Mouse (Mus musculus) kidney, embryonic 15.5 days (tissue): ENCODE results near the gene Bcl6. TPM values are rescaled to one million over a fixed set of nuclear protein-coding genes. Genes with fewer than 3 reads are reported as not detected.

Source experiments
- ATAC-seq: fragments of 200-750 bp; cut with Nextera tagmentation; replicated peaks from 2 replicates; pipeline ENCODE4 v1.8.0; 2017; ENCODE audit warnings: moderate TSS enrichment; ENCODE audit not compliant: low FRiP score
- H3K27ac ChIP-seq: fragments of 300-500 bp; sonication (generic); 2 replicates; pipeline ENCODE4 v1.5.1; 2015; ENCODE audit warnings: mild to moderate bottlenecking, inconsistent platforms
- H3K27me3 ChIP-seq: fragments of 300-500 bp; sonication (generic); 2 replicates; pipeline ENCODE4 v1.6.1; 2015; ENCODE audit warnings: inconsistent platforms
- H3K36me3 ChIP-seq: fragments of 300-500 bp; sonication (generic); 2 replicates; pipeline ENCODE4 v1.6.1; 2015; ENCODE audit warnings: inconsistent platforms
- H3K4me1 ChIP-seq: fragments of 300-500 bp; sonication (generic); 2 replicates; pipeline ENCODE4 v1.6.1; 2015; ENCODE audit warnings: inconsistent platforms
- H3K4me2 ChIP-seq: fragments of 300-500 bp; sonication (generic); 2 replicates; pipeline ENCODE4 v1.6.1; 2015; ENCODE audit warnings: moderate library complexity, mild to moderate bottlenecking, inconsistent platforms
- H3K4me3 ChIP-seq: fragments of 300-500 bp; sonication (generic); replicated peaks from 2 replicates; pipeline ENCODE4 v1.5.1; 2015; ENCODE audit warnings: mild to moderate bottlenecking, inconsistent platforms
- H3K9ac ChIP-seq: fragments of 300-500 bp; sonication (generic); 2 replicates; pipeline ENCODE4 v1.6.1; 2015; ENCODE audit warnings: mild to moderate bottlenecking, inconsistent platforms
- H3K9me3 ChIP-seq: fragments of 300-500 bp; sonication (generic); replicated peaks from 2 replicates; pipeline ENCODE4 v1.6.1; 2016; ENCODE audit warnings: inconsistent platforms
- WGBS: fragments of 180-500 bp; shearing (Covaris S2); methylation state at CpG from one replicate; pipeline ENCODE4 v1.1.7; 2015; ENCODE audit warnings: mixed read lengths; 5-methylcytosine and 5-hydroxymethylcytosine counted together
- polyA plus RNA-seq: library from polyadenylated mRNA; unstranded; fragments of >200 nt; fragmentation: Nextera tagmentation; extraction: Ambion mirVana; gene quantifications from 2 replicates; pipeline ENCODE4 v1.2.1, GENCODE M21; 2015

Bcl6 gene
- 0.87 and 0.94 TPM in 2 replicates for polyA plus RNA-seq

- Histone ChIP-seq H3K27ac (peak within 1 kb of the TSS; percentile 99), H3K9ac (peak within 1 kb of the TSS; percentile 88), H3K36me3 (no peaks in the 10 kb centered on the region), H3K4me3 (peak within 1 kb of the TSS; percentile 64), H3K4me2 (peak within 1 kb of the TSS; percentile 97), H3K9me3 (no peaks in the 10 kb centered on the region), H3K4me1 (peaks cover 65% of the 10 kb centered on the region), H3K27me3 (no peaks in the 10 kb centered on the region)
- ATAC-seq = peak; percentile 79
- WGBS = under 1% methylated on average over 68 of the region's 68 CpGs
These were observed at the start of gene Bcl6, which contains the start of gene Gm37419 for GRCm38 (mm10) chr16:23988466-23989208. Bcl6 (minus strand) TSS chr16:23988852. Gm37419 (plus strand) TSS chr16:23988482.

GRCm38 (mm10) chr16:24036398-24036797, 47.7 kb upstream of the Bcl6 start:
- no peaks in the 10 kb centered on the region for H3K27me3 ChIP-seq
- no peaks in the 10 kb centered on the region for H3K4me1 ChIP-seq
- no peak overlapping the region for H3K9ac ChIP-seq
- WGBS = 86% methylated on average over 3 of the region's 3 CpGs
- no peak overlapping the region for H3K4me2 ChIP-seq
- no peaks in the 10 kb centered on the region for H3K9me3 ChIP-seq
- H3K36me3 ChIP-seq = no peaks in the 10 kb centered on the region
- H3K27ac ChIP-seq = no peak overlapping the region
- no peak overlapping the region for H3K4me3 ChIP-seq
- no peak for ATAC-seq

GRCm38 (mm10) chr16:24035767-24036166, 47.1 kb upstream of the Bcl6 start:
- H3K27me3 ChIP-seq = no peaks in the 10 kb centered on the region
- H3K9ac ChIP-seq = no peak overlapping the region
- no peak for ATAC-seq
- no peak overlapping the region for H3K4me3 ChIP-seq
- H3K4me2 ChIP-seq = no peak overlapping the region
- H3K27ac ChIP-seq = no peak overlapping the region
- H3K9me3 ChIP-seq = no peaks in the 10 kb centered on the region
- H3K4me1 ChIP-seq = no peaks in the 10 kb centered on the region
- H3K36me3 ChIP-seq = no peaks in the 10 kb centered on the region

DNA sequence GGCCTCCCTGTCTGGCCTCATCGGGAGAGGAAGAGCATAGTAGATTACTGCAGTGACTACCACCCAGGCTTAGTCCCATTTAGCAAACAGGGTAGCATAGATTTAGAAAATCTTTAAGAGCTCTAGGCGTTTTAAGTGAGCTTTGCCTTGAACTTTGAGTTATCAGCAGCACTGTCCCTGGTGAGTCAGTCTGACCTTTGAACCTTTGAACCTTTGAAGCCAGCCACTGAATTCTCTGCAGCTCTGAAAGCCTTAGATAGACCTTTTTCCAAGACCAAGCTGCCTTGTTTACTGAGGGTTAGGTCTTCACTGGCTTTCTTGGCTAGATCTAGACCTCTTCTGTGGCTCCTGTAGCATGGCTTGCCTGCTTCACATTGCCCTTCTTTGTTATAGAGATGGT, 45.8 kb upstream of the Bcl6 start:
- H3K9me3 ChIP-seq = no peaks in the 10 kb centered on the region
- H3K27me3 ChIP-seq = no peaks in the 10 kb centered on the region
- H3K27ac ChIP-seq = no peak overlapping the region
- 58% methylated on average over 2 of the region's 2 CpGs for WGBS
- no peaks in the 10 kb centered on the region for H3K4me1 ChIP-seq
- no peak overlapping the region for H3K4me2 ChIP-seq
- no peak overlapping the region for H3K9ac ChIP-seq
- H3K36me3 ChIP-seq = no peaks in the 10 kb centered on the region
- no peak overlapping the region for H3K4me3 ChIP-seq
- ATAC-seq = no peak

- no peaks in the 10 kb centered on the region for H3K9me3 ChIP-seq
- H3K27ac ChIP-seq = no peak overlapping the region
- H3K4me1 ChIP-seq = no peaks in the 10 kb centered on the region
- no peak overlapping the region for H3K9ac ChIP-seq
- WGBS = 94% methylated on average over 5 of the region's 5 CpGs
- ATAC-seq = no peak
- H3K27me3 ChIP-seq = no peaks in the 10 kb centered on the region
- no peak overlapping the region for H3K4me3 ChIP-seq
- no peaks in the 10 kb centered on the region for H3K36me3 ChIP-seq
- no peak overlapping the region for H3K4me2 ChIP-seq
These were observed 44.6 kb upstream of the Bcl6 start for GRCm38 (mm10) chr16:24033259-24033658.

GRCm38 (mm10) chr16:24029965-24030672, 41.5 kb upstream of the Bcl6 start:
- H3K9me3 ChIP-seq = no peaks in the 10 kb centered on the region
- no peak overlapping the region for H3K4me3 ChIP-seq
- no peaks in the 10 kb centered on the region for H3K27me3 ChIP-seq
- H3K27ac ChIP-seq = no peak overlapping the region
- no peak for ATAC-seq
- 88% methylated on average over 2 of the region's 2 CpGs for WGBS
- H3K9ac ChIP-seq = no peak overlapping the region
- no peak overlapping the region for H3K4me2 ChIP-seq
- H3K36me3 ChIP-seq = no peaks in the 10 kb centered on the region
- H3K4me1 ChIP-seq = no peaks in the 10 kb centered on the region

DNA sequence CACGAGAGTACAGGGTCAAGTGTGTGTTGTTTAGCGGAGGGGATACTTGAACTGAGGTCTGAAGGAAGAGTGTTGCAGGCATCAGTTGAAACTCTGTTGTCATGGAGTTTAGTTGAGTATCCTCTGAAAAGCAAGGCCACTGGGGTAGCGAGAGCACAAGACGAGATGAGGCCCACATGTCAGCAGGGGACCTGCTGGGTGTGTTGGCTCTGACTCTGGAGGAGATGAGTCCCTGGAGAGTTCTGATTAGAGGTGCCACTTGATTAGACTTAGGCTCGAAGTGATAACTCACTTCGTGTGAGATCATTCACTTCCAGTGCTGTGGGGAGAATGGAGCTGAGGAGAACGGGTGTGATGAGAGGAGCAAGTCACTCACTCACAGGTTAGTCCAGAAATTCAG, 36.8 kb upstream of the Bcl6 start:
- Histone ChIP-seq H3K4me2 (no peak overlapping the region), H3K27ac (no peak overlapping the region), H3K27me3 (no peaks in the 10 kb centered on the region), H3K36me3 (no peaks in the 10 kb centered on the region), H3K4me1 (no peaks in the 10 kb centered on the region), H3K4me3 (no peak overlapping the region), H3K9me3 (no peaks in the 10 kb centered on the region), H3K9ac (no peak overlapping the region)
- ATAC-seq = no peak
- 55% methylated on average over 7 of the region's 7 CpGs for WGBS

GRCm38 (mm10) chr16:24022605-24023004, 34.0 kb upstream of the Bcl6 start:
- Histone ChIP-seq H3K27me3 (no peaks in the 10 kb centered on the region), H3K9ac (no peak overlapping the region), H3K4me1 (no peaks in the 10 kb centered on the region), H3K9me3 (no peaks in the 10 kb centered on the region), H3K4me3 (no peak overlapping the region), H3K36me3 (no peaks in the 10 kb centered on the region), H3K4me2 (no peak overlapping the region), H3K27ac (no peak overlapping the region)
- no peak for ATAC-seq
- WGBS = 78% methylated on average over 4 of the region's 4 CpGs

DNA sequence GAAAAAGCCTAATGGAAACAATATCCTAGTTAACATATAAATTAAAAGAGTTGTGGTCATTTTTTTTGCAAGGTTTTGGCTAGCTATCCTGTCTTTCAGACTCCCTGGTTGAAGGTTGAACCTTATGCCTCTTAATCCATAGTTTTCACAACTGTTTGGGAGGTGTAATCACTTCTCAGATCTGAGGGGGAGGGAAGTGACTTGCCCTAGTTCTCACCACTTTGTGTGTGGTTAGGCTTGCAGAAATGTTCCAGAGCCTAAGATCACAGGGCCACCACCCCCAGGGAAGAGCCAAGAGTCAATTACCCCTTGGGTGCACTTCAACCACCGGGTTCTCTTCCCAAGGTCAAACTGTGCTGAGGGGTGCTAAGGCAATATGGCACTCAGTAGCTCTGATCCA, 33.1 kb upstream of the Bcl6 start:
- Histone ChIP-seq H3K27ac (no peak overlapping the region), H3K9me3 (no peaks in the 10 kb centered on the region), H3K36me3 (no peaks in the 10 kb centered on the region), H3K9ac (no peak overlapping the region), H3K4me1 (0 out of 2 replicates have a peak, but pooled peaks cover 2% of the 10 kb centered on the region), H3K4me3 (no peak overlapping the region), H3K27me3 (no peaks in the 10 kb centered on the region), H3K4me2 (no peak overlapping the region)
- no peak for ATAC-seq
- 27% methylated on average over 1 of the region's 1 CpGs for WGBS

GRCm38 (mm10) chr16:24016742-24017141, 28.1 kb upstream of the Bcl6 start:
- WGBS = 53% methylated on average over 5 of the region's 5 CpGs
- Histone ChIP-seq H3K4me2 (no peak overlapping the region), H3K9ac (no peak overlapping the region), H3K4me3 (no peak overlapping the region), H3K27me3 (no peaks in the 10 kb centered on the region; the same call in 1 of the 2 replicates), H3K9me3 (no peaks in the 10 kb centered on the region), H3K27ac (no peak overlapping the region), H3K36me3 (no peaks in the 10 kb centered on the region), H3K4me1 (peaks cover 7% of the 10 kb centered on the region; the same call in 1 of the 2 replicates)
- ATAC-seq = no peak

- Histone ChIP-seq H3K4me3 (no peak overlapping the region), H3K9me3 (no peaks in the 10 kb centered on the region), H3K36me3 (no peaks in the 10 kb centered on the region), H3K27ac (no peak overlapping the region), H3K4me1 (peaks cover 7% of the 10 kb centered on the region; the same call in 1 of the 2 replicates), H3K4me2 (no peak overlapping the region), H3K27me3 (no peaks in the 10 kb centered on the region; the same call in 1 of the 2 replicates), H3K9ac (no peak overlapping the region)
- 52% methylated on average over 6 of the region's 6 CpGs for WGBS
- ATAC-seq = no peak
These were observed 27.6 kb upstream of the Bcl6 start for GRCm38 (mm10) chr16:24016273-24016672.

- peaks cover 7% of the 10 kb centered on the region; the same call in 1 of the 2 replicates for H3K4me1 ChIP-seq
- H3K27ac ChIP-seq = no peak overlapping the region
- H3K27me3 ChIP-seq = no peaks in the 10 kb centered on the region; the same call in 1 of the 2 replicates
- H3K9ac ChIP-seq = no peak overlapping the region
- H3K36me3 ChIP-seq = no peaks in the 10 kb centered on the region
- ATAC-seq = no peak
- H3K4me2 ChIP-seq = no peak overlapping the region
- H3K4me3 ChIP-seq = no peak overlapping the region
- H3K9me3 ChIP-seq = no peaks in the 10 kb centered on the region
- WGBS = 75% methylated on average over 3 of the region's 3 CpGs
These were observed 25.7 kb upstream of the Bcl6 start for GRCm38 (mm10) chr16:24014378-24014777.
